Mouse (Mus musculus): Measurements from ENCODE around the gene Dnajb14.
A peak's percentile ranks its signal among the peaks of the same experiment; 100 is the strongest.
"Not testable (repeated sequence)": the region's sequence is repeated elsewhere in the genome, so short reads cannot be mapped to it uniquely, and the experiment has no call there.

The Dnajb14 gene

DNA sequence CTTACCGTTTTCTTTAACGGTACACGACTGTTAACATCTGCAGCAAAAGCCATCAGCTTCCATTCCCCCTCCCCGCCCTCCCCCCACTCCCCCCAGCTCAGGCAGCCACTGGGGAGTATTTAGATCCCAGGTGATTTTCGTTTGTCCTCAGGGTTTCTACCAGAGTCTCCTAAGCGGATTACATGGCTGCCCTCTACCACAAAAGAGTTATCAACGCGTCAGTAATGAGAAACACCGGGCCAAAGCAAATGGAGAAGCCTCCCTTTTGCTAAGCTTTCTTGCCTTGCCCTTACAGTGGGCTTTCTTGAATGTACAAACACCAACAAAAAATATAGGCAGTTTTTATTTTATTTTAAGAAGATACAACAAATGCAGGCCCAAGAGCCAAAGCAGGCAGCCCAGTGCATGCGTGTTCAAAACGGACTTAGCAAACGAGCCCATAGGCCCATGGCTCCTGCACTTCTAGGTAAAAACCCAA lies 50.3 kb downstream of the Dnajb14 start:
- DNase-seq (ENCODE audit: low read depth in 2 of 2, low spot score in 2 of 2): no peak

DNA sequence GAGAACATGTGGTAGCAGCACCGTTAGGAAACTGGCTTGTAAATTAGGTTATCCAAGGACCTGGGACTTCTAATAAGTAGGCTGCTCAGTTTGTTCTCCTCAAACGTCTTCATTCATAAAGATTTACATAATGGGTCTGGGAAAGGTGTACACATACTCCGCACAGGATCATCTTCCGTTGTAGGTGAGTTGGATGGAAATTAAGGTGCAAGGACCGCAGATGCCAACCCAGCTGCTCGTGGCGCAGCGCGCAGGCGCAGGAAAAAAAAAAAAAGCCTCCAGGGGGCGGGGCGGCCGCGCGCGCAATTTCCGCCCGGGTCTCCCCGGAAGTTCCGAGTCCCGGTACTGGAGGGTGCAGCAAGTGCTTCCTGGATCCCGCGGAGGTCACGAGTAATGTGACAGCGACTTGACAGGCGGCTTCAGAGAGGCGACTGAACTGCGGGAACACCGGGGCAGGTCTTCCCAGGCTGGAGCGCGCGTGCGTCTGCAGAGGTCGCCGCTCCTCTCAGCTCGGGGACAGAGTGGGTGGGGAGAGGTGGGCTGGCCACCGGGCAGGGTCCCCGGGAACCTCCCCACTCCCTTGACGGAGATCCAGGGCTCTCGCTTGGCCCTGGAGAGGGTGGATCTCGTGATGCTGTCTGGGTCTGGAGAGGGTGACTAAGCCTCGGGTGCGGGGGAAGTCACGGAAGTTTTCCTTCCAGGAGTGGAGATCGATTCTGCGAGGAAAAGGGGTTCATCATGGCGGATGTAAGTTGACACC lies 50.9 kb downstream of the Dnajb14 start, which contains the start of gene Lamtor3:
Gene Lamtor3 (plus strand): TSS at position 335 of the 760 bp plus-strand sequence.
- DNase-seq (ENCODE audit: low read depth in 2 of 2, low spot score in 2 of 2): peak; percentile 80 to 85

DNA sequence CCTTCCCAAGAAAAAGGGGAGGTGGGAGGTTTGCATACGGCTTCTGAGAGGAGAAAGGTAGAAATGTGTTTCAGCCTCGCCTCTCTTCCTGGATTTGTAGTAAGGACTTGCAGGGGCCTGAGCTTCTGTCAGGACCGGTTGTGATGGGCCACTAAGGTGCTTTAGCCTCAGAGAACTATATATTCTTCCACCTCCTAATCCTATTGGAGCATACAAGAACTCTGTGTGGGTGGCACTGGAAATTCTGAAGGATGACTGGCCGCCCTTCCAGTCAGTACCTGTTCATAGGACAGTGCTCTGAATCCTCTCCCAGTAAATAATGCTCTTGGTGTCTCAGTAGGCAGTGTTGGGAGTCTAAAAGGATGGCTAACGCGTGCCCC lies 51.4 kb downstream of the Dnajb14 start:
- DNase-seq (ENCODE audit: low read depth in 2 of 2, low spot score in 2 of 2): no peak

DNA sequence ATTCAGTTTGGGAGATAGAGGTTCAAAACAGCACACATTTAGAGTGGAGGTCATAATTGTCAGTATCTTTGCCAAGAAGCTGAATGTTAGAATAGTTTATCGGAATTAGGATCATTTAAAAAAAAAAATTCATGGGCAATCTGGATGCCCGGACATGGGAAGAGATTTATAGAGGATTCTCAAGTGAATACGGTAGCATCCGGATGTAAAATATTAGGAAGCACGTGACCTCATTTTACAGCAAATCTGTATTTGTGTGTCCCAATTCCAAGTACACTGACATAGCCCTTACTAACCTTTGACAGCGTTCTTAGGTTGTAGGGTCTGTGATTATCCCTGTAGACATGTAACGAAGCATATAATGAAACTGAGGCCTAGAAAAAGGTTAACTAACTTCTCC lies 51.9 kb downstream of the Dnajb14 start:
- DNase-seq (ENCODE audit: low read depth in 2 of 2, low spot score in 2 of 2): no peak

DNA sequence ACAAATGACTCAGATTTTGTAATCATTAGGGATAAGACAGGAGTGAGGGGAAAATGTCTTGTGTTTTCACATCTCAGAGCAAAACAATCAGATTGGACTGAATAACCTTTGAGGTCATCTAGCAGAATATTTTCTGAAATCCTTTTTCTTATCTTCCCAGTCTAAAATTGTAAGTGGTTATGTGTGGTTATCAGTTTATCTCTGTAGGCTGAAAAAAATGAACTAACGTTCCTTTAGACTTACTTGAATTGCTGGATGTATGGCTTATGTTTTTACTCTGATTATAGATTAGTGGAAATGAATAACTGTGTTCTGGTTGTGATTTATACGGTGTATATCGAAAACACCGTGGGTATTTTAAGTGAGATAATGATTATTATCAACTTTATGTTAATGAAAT lies 53.1 kb downstream of the Dnajb14 start:
- DNase-seq (ENCODE audit: low read depth in 2 of 2, low spot score in 2 of 2): no peak

DNA sequence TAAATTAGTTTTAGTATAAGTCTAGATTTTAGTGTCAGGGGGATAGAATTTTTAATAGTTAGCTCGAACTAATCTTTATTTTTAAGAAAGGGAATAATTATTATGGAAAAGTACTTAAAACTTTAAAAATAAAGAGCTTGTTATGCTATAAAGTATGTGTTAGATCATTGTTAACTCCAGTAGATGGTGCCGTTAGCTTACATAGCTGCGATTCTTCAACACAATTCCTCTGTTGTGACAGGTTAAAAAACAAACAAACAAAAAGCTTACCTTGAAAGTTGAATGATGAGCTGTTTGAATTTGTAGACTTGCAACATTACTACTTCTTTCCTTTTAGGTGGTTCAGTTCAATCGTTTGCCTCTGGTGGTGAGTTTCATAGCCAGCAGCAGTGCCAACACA lies 59.5 kb downstream of the Dnajb14 start:
- no peak for DNase-seq (ENCODE audit: low read depth in 2 of 2, low spot score in 2 of 2)

DNA sequence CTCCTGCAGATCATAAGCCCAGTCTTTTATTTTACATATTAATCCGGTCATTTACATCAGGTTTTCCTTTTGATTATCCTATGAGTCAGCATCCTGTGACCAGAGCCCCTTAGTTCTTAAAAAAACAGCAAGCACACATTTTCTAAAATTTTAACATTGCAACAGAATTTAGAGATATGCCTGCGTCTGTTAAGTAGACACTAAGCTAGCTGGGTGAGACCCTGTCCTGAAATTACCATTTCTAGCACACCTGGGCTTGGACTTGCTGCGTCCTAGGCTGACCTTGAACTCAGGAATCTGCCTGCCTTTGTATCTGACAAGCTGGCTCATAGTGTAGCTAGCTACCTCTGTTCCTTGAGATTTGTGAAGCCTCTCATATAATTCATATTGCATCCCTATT lies 62.5 kb downstream of the Dnajb14 start:
- DNase-seq (ENCODE audit: low read depth in 2 of 2, low spot score in 2 of 2): no peak

DNA sequence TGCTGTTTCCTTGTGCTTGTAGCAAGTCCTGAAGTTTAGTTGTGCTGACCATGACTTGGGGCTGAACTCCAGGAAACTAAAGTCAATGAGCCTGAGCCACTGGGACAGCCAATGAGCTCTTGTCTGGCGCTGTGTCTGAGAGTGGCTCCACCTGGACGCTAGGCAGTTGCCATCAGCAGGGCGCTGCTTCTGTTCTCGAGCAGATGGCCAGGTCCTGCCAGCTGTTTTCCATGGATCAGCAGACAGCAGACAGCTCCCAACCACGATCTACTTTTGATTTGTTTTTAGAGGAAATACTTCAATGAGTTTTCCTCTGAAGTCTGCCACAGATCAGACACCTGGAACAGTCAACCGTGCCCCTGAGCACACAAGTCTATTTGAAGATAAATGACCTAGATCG lies 65.3 kb downstream of the Dnajb14 start:
- no peak for DNase-seq (ENCODE audit: low read depth in 2 of 2, low spot score in 2 of 2)

DNA sequence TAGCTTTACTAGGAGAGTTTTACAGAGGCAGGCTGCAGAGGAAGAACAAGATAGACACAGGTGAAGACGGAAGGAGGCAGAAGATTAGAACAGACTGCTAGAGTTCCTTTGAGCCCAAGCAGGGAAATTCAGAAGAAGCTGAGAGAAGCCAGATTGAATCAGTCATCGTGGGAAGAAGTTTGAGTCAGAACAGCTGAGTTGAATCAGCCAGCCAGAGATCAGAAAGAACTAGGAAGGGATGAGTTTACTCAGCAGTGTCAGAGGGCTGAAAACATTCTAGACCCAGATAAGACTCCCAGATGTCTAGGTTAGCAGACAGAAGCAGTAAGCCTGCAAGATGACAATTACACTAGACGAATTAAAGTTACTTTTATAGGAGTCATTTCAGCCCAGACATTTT lies 66.5 kb downstream of the Dnajb14 start:
- no peak for DNase-seq (ENCODE audit: low read depth in 2 of 2, low spot score in 2 of 2)

DNA sequence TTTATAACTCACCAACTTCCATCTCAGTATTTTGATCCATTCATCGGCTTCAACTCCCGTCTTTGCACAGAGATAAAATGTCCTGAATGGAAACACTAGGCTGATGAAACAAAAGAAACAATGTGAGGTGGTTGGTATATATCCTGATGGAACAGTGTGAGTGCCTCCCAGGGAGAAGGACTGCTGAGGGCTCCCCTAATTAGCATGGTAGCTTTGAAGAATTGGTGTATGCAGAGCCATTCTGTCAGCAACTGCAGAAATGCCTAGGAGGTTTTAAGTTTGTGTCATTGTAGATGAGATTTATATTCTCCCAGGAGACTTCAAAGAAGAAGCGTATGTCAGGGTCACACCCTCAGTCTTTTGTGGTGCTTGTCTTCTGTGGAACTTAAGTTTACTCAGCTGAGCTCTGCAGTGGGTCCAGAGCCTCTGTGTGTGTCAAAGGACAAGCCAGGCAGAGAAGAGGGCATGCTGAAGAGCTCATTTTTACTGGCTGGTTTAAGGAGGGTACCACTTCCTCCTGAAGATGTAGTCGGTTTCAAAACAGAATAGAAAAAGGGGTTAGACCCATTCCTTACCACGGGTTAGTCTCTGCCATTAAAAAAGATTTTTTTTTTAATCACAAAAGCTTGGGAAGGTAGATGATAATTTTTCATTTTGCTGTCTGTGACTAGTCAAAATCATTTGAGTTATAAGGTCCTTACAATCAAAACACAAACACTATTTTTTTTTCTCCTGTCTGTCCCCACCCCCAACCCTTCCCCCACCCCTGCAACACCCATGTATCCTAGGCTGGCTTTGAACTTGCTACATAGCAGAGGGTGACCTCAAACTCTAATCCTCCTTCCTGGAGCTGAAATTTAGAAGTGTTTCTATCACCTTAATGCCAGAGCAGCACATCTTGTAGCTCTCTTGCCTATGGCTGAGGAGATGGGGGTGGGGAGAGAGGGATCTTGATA lies 68.4 kb downstream of the Dnajb14 start:
- no peak for DNase-seq (ENCODE audit: low read depth in 2 of 2, low spot score in 2 of 2)

DNA sequence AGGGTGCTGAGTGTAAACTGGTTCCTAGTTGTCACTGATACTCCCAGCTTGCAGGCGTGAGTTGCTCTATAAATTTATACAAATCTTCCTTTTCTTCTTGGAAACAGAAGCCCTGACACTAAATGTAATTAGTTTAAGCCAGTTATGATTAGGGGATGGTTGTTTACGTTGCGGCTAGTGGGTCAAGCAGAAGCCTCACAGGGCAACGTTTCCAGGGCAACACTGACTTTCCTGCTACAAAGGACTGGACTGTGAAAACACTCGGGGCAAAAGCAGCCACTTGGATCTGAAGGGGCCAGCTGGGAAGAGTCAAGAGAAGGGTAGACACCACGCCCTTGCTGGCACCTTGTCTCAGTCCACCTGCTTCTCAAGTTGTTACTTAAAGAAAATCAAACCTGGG lies 69.1 kb downstream of the Dnajb14 start:
- no peak for DNase-seq (ENCODE audit: low read depth in 2 of 2, low spot score in 2 of 2)

DNA sequence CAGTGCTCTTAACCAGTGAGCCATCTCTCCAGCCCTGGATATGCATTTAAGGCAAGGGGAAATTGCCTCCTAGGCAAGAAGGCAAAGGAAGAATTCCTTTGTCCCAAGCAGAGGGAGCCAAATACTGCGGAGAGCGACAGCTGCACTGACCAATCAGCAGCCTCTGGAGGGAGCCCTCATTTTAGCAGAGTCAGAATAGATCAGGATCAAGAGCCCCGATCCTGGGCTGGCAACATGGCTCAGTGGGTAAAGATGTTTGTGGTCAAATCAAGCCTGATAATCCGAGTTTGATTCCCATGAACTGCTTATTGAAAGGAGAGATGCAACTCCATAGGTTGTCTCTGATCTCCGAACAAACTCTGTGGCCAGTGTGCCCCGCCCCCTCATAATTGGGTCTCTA lies 71.1 kb downstream of the Dnajb14 start:
- DNase-seq (ENCODE audit: low read depth in 2 of 2, low spot score in 2 of 2): no peak

DNA sequence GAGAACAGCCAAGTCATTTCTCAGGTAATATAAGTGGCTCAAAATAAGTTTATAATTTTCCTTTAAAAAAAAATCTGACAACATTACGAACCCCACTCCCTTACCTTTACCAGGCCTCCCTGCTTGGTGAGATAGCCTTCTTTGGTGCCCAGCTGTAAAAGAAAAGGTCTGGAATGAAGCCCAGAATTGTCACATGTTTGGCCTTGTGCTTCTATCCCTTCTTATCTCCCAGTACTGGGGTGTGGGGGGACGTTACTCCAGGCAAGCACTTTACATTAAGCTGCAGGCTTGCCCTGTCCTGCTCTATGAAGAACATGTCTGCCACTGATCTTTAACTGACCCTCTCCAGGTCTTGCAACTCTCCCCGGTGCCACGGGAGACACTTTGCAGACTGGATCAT lies 73.3 kb downstream of the Dnajb14 start:
- DNase-seq (ENCODE audit: low read depth in 2 of 2, low spot score in 2 of 2): no peak

DNA sequence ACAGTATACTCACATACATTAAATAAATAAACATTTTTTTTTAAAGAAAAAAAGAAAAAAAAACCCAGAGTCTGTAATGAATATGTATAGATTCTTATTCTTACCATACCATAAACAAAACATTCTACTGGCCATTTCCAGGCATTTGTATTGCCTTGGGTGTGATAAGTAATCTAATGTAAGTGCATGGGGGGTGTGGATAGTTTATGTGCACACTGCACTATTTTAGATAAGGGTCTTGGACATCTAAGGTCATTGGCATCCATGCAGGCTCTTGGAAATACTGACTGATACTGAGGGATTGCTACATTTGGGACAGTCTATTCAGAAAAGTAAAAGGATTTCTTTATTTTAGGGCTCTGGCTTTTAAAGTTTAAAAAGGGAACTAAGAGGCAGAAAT lies 74.1 kb downstream of the Dnajb14 start:
- DNase-seq (ENCODE audit: low read depth in 2 of 2, low spot score in 2 of 2): no peak

DNA sequence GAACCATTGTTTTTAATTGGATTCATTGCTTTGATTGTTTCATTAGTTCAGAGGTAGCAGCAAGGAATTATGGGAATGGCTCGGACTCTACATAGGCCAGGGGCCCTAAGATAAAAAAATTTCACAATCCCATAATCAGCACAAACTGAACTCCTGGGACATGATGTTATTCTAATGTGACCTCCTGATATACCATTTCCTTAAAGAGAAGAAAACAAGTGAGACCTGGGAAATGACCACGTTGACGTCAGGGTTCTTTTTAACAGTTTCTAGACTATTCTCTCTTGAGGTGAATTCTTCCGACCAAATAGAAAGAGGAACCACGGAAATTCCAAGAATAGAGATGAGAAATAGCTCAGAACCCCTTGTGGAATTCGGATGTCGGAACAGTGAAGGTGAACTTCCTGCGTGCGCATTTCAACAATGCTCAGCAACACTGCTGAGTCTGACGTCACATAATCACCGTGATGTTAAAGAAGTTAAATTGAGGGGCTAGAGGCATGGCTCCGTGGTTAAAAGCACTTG lies 74.7 kb downstream of the Dnajb14 start:
- DNase-seq (ENCODE audit: low read depth in 2 of 2, low spot score in 2 of 2): no peak

DNA sequence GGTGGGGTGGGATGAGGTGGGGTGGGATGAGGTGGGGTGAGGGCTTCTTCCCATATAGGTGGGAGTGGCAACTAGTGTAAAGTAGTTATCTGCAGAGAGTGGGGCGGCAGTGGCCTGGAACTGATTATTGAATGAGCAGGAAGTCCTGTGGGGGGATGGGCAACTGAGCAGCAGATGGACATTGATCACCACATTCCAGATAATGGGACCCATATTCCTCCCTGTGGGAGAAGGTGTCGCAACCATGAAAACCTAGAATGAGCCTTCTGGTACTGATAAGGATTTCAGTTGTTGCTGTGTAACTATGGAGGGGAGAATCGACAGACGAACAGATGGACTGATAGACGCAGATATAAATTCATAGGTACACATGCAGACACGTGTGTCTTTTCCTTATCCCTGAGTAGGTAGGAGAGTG lies 76.3 kb downstream of the Dnajb14 start:
- no peak for DNase-seq (ENCODE audit: low read depth in 2 of 2, low spot score in 2 of 2)

DNA sequence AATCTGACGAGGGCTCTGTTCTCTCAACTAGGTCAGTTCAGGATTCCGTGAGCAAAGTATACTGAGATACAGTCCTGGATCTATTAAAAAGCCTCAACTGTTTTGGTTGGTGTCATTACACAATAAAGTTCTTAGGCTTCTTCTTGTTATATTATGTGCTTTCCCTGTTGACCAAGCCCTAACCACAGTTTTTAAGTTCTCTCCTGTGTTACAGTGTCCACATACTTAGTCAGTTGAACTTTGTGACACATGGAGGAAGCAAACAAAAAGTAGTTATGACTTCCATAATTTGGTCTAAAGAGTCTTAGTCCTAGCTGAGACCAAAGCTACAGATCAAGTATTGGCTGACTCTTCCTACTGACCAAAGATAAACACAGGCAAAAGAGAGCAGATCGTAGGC lies 79.4 kb downstream of the Dnajb14 start:
- DNase-seq (ENCODE audit: low read depth in 2 of 2, low spot score in 2 of 2): no peak

DNA sequence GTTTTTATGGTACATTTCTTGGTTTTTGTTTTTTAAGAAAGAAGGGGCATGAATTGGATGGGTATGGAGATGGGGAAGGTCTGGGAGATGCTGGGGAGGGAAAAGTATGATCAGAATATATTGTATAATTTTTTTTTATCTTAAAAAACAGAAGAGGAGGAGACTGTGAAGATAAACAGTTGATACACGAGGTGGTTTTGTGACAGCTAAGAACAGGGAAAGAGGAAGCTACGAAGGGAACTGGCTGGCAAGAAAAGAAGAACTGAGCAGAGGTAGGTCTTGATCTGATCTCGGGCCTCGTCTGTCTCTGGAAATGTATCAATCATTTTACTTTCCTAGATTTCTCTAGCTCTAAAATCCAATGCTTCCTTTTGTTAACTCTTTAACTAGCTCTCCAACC lies 80.0 kb downstream of the Dnajb14 start:
- no peak for DNase-seq (ENCODE audit: low read depth in 2 of 2, low spot score in 2 of 2)

DNA sequence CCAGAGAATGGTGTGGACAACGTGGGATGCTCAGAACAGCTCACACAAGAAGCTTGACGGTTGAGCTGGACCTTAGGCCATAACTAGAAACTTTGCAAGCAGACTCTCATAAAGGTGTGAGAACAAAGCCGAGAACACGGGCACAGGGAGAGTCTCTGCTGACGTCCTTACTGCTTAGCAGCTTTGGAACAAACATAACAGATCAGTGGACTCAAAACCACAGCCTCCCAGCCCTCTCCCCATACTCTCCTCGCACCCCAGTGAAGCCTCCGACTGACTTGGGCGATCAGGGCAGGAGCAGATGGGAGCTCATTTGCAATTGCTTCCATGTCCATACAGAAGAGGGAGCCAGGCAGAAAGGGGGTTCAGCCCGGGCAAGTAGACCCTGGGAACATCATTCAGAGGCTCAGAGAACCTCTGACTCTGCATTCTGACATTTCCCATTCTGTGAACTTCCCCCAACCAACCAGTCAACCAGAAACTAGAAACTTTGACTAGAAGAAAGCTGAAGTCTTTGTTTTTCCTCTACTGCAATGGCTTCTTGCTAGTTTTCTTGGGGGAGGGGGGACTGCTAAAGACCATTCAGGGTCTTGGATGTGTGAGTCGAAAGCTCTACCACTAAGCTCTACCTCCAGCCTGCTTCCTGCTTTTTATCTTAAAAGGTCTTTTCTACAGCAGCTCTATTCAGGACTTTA lies 82.9 kb downstream of the Dnajb14 start:
- DNase-seq (ENCODE audit: low read depth in 2 of 2, low spot score in 2 of 2): no peak

DNA sequence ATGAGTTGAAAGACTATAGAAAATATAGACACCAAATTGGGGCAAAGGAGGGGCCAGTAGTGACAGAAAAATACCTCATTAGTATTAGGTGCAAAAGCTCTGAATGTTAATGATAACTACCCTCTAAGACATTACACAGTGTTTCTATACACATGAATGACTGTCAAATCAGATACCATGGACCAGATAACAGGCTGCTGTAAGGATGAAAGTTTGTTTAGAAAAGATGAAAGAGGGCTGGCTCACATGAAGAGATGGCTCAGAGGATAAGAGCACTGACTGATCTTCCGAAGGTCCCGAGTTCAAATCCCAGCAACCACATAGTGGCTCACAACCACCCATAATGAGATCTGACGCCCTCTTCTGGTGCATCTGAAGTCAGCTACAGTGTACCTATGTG lies 83.8 kb downstream of the Dnajb14 start:
- not testable (repeated sequence) for DNase-seq (ENCODE audit: low read depth in 2 of 2, low spot score in 2 of 2)

DNA sequence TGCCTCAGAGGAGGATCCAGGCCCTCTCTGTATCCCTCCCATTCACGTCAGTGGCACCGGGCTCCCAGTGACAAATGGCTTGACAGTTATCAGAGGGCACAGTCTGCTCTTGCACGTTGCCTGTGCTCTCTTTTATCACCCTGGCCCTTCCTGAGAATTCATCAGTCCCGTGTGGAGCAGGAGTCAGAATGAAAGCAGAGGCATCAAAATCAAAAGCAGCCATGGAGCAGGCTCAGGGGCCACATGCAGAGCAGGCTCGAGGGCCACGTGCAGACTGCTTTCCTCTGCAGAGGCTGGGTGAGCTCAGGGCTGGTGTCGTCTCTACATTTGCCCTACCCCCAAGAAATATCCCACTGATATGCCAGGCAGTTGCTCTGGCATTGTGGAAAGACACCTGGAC lies 84.3 kb downstream of the Dnajb14 start:
- DNase-seq (ENCODE audit: low read depth in 2 of 2, low spot score in 2 of 2): no peak

All from CD8-positive naive resting alpha-beta T cell, adult 2 months (primary cell).